Mouse (Mus musculus) T-helper 1 cell (primary cell): ENCODE results near the gene Dnm3.

Source experiments
- in situ Hi-C: fragments of 300-600 bp; cut with MboI, MseI; formaldehyde crosslinking; loops from one replicate; pipeline ENCODE4 v1.15.1; 2025; ENCODE audit warnings: high pct_unique_total_duplicates

Gene Dnm3

GRCm38 (mm10) chr1:162328673-162329072, 149.2 kb downstream of the Dnm3 start:
- in situ Hi-C loops, result no loop called here

- in situ Hi-C loops, result no loop called here
Measured at GRCm38 (mm10) chr1:162327631-162328030, 150.2 kb downstream of the Dnm3 start.

GRCm38 (mm10) chr1:162324412-162324811, 153.4 kb downstream of the Dnm3 start:
- in situ Hi-C loops, result no loop called here

GRCm38 (mm10) chr1:162323142-162323541, 154.7 kb downstream of the Dnm3 start:
- in situ Hi-C loops, result no loop called here

- in situ Hi-C loops, result loop anchor here (10.0 kb wide), 1 partner anchor 419 kb away; no protein-coding TSS in a partner anchor
Measured at GRCm38 (mm10) chr1:162313451-162314276, 164.2 kb downstream of the Dnm3 start.

GRCm38 (mm10) chr1:162312621-162313020, 165.2 kb downstream of the Dnm3 start:
- in situ Hi-C loops, result loop anchor here (10.0 kb wide), 1 partner anchor 418 kb away; no protein-coding TSS in a partner anchor

- in situ Hi-C loops, result loop anchor here (10.0 kb wide), 1 partner anchor 417 kb away; no protein-coding TSS in a partner anchor
Measured at GRCm38 (mm10) chr1:162312152-162312551, 165.7 kb downstream of the Dnm3 start.

GRCm38 (mm10) chr1:162305247-162305646, 172.6 kb downstream of the Dnm3 start:
- in situ Hi-C loops, result no loop called here

GRCm38 (mm10) chr1:162302480-162302879, 175.4 kb downstream of the Dnm3 start:
- in situ Hi-C loops, result no loop called here

- in situ Hi-C loops, result no loop called here
Measured at GRCm38 (mm10) chr1:162299558-162300319, 178.1 kb downstream of the Dnm3 start.

- in situ Hi-C loops, result no loop called here
Measured at GRCm38 (mm10) chr1:162298527-162298926, 179.3 kb downstream of the Dnm3 start.

GRCm38 (mm10) chr1:162295443-162295842, 182.4 kb downstream of the Dnm3 start:
- in situ Hi-C loops, result no loop called here

GRCm38 (mm10) chr1:162294572-162294910, 183.3 kb downstream of the Dnm3 start:
- in situ Hi-C loops, result no loop called here

GRCm38 (mm10) chr1:162293732-162294571, 183.9 kb downstream of the Dnm3 start:
- in situ Hi-C loops, result no loop called here

GRCm38 (mm10) chr1:162286910-162287309, 190.9 kb downstream of the Dnm3 start:
- in situ Hi-C loops, result no loop called here

- in situ Hi-C loops, result no loop called here
Measured at GRCm38 (mm10) chr1:162281981-162282381, 195.9 kb downstream of the Dnm3 start.

GRCm38 (mm10) chr1:162280052-162280451, 197.8 kb downstream of the Dnm3 start:
- in situ Hi-C loops, result no loop called here

- in situ Hi-C loops, result no loop called here
Measured at GRCm38 (mm10) chr1:162276011-162276410, 201.8 kb downstream of the Dnm3 start.

- in situ Hi-C loops, result no loop called here
Measured at GRCm38 (mm10) chr1:162274674-162275248, 203.1 kb downstream of the Dnm3 start.

GRCm38 (mm10) chr1:162256912-162257607, 220.8 kb downstream of the Dnm3 start:
- in situ Hi-C loops, result no loop called here

- in situ Hi-C loops, result no loop called here
Measured at GRCm38 (mm10) chr1:162254944-162255343, 222.9 kb downstream of the Dnm3 start.
